Mouse (Mus musculus) kidney, embryonic 14.5 days (tissue): ENCODE data around the gene 2310039H08Rik. TPM values are rescaled to one million over a fixed set of nuclear protein-coding genes. Genes with fewer than 3 reads are reported as not detected.

Source experiments
- ATAC-seq: fragments of 200-750 bp; cut with Nextera tagmentation; 2 replicates; pipeline ENCODE4 v1.8.0; 2017; ENCODE audit warnings: moderate number of reproducible peaks, mild to moderate bottlenecking, moderate TSS enrichment, moderate library complexity; ENCODE audit not compliant: low FRiP score, low TSS enrichment
- H3K27ac ChIP-seq: fragments of 300-500 bp; sonication (generic); 2 replicates; pipeline ENCODE4 v1.5.1; 2014; ENCODE audit warnings: low read depth, mild to moderate bottlenecking, low read length, moderate library complexity, mixed read lengths
- H3K27me3 ChIP-seq: fragments of 300-500 bp; sonication (generic); 2 replicates; pipeline ENCODE4 v1.6.1; 2014; ENCODE audit warnings: mild to moderate bottlenecking, low read length; ENCODE audit not compliant: control insufficient read depth, insufficient read depth
- H3K36me3 ChIP-seq: fragments of 300-500 bp; sonication (generic); 2 replicates; pipeline ENCODE4 v1.6.1; 2014; ENCODE audit warnings: low read length, mixed read lengths; ENCODE audit not compliant: control insufficient read depth, insufficient read depth
- H3K4me1 ChIP-seq: fragments of 300-500 bp; sonication (generic); 2 replicates; pipeline ENCODE4 v1.6.1; 2014; ENCODE audit warnings: low read length, mixed read lengths; ENCODE audit not compliant: control insufficient read depth, insufficient read depth
- H3K4me2 ChIP-seq: fragments of 300-500 bp; sonication (generic); replicated peaks from 2 replicates; pipeline ENCODE4 v1.6.1; 2014; ENCODE audit warnings: low read depth, mild to moderate bottlenecking, low read length
- H3K4me3 ChIP-seq: fragments of 300-500 bp; sonication (generic); 2 replicates; pipeline ENCODE4 v1.5.1; 2014; ENCODE audit warnings: mild to moderate bottlenecking, low read length
- H3K9ac ChIP-seq: fragments of 300-500 bp; sonication (generic); 2 replicates; pipeline ENCODE4 v1.6.1; 2014; ENCODE audit warnings: low read depth, mild to moderate bottlenecking, low read length, moderate library complexity
- H3K9me3 ChIP-seq: fragments of 300-500 bp; sonication (generic); 2 replicates; pipeline ENCODE4 v1.6.1; 2016; ENCODE audit warnings: low read length; ENCODE audit not compliant: control insufficient read depth
- WGBS: fragments of 180-500 bp; shearing (Covaris S2); extraction: QIAGEN DNeasy Blood & Tissue Kit; methylation state at CpG from one replicate; pipeline ENCODE4 v1.1.7; 2014; 5-methylcytosine and 5-hydroxymethylcytosine counted together
- polyA plus RNA-seq: library from polyadenylated mRNA; unstranded; fragments of >200 nt; fragmentation: Nextera tagmentation; extraction: Ambion mirVana; gene quantifications from 2 replicates; pipeline ENCODE4 v1.2.1, GENCODE M21; 2014

Gene 2310039H08Rik
- polyA plus RNA-seq, 1 experiment from 2014 or later = 73.6 TPM

DNA sequence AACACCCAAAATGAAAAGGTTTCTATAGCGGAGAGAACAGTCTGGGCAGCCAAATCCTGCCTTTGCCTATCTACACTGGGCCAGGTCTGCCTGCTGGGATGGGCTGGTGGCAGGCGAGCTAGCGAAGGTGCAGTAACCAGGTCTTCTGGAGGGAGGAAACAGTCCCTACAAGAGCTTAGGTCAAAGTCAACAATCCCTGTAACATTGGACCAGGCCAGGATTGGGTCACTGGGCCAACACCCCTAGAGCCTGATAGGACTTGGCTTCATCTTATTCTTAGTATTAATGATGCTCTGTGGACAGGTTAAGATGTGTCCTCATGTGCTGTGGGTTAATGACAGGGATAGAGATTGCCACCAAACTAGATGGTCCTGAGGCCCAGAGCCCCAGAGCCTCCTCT is 38.4 kb upstream of the 2310039H08Rik start:
- no peak for ATAC-seq
- peaks cover 6% of the 10 kb centered on the region for H3K27me3 ChIP-seq

DNA sequence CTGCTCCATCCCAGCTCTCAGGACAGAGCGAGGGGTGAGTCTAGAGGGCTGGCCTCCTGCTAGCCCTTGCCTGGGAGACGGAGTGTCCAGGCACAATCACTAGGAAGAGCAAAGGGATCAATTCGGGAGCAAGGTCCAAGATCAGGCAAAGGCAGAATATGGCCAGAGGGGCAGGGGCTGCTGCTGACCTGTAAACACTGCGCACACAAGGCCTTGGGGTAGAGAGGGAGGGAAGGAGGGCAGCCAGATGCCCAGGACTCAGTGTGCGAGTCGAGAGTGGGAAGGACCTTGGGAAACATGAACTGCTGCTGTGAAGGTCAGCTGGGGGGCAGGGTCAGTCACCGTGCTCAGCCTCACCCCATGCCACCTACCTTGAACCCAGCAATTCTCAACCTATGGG is 37.1 kb upstream of the 2310039H08Rik start:
- WGBS = 85% methylated on average over 7 of the region's 7 CpGs
- Histone ChIP-seq H3K9me3 (no peaks in the 10 kb centered on the region), H3K4me2 (no peak overlapping the region), H3K36me3 (peaks cover 16% of the 10 kb centered on the region), H3K4me3 (no peak overlapping the region), H3K4me1 (no peaks in the 10 kb centered on the region), H3K9ac (no peak overlapping the region), H3K27me3 (no peaks in the 10 kb centered on the region), H3K27ac (no peak overlapping the region)
- no peak for ATAC-seq

More for the DNA sequence above, 38.4 kb upstream of the 2310039H08Rik start:
- no peak overlapping the region for H3K4me2 ChIP-seq
- H3K36me3 ChIP-seq = peaks cover 16% of the 10 kb centered on the region
- WGBS = 93% methylated on average over 3 of the region's 3 CpGs
- H3K9me3 ChIP-seq = no peaks in the 10 kb centered on the region
- no peak overlapping the region for H3K9ac ChIP-seq
- H3K4me3 ChIP-seq = no peak overlapping the region
- H3K27ac ChIP-seq = no peak overlapping the region
- no peaks in the 10 kb centered on the region for H3K4me1 ChIP-seq

DNA sequence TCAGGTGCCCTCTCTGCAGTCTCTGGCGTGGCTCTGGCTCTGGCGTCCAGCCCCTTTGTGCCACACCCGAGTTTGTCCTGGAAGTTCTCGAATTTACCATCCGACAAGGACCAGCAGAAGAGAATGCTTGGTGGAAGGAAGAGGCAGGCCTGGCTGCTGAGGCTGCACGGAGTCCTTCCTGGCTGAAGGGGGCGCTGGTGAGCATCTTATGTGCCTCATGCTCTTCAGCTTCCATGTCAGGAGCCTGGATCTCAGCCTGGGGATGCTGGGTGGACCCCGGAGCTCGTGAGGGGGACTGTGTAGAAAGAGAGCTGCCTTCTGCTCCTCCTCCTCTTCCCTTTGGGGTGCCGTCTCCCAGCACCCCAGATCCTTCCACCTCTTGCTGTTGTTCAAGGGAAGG is 36.3 kb upstream of the 2310039H08Rik start:
- Histone ChIP-seq H3K4me1 (no peaks in the 10 kb centered on the region), H3K36me3 (peaks cover 16% of the 10 kb centered on the region), H3K27ac (no peak overlapping the region), H3K4me2 (no peak overlapping the region), H3K4me3 (no peak overlapping the region), H3K9ac (no peak overlapping the region), H3K9me3 (no peaks in the 10 kb centered on the region), H3K27me3 (no peaks in the 10 kb centered on the region)
- peak; percentile 12; the same call in 1 of the 2 replicates for ATAC-seq
- WGBS = 68% methylated on average over 10 of the region's 10 CpGs

DNA sequence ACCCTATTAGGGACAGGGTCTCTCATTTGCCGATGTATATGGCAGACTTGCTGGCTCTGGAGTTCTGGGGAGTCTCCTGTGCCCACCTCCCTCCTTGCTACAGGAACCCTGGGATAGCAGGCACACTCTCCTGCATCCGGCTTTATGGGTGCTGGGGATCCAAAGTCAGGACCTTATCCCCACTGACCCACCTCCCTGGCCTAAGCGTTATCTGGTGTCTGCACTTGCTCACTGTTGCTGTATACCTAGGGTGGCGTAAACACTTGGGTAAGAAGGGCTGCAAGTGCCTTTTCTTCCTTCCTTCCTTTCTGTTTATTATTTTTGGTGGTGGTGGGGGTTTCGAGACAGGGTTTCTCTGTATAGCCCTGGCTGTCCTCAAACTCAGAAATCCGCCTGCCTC is 31.1 kb upstream of the 2310039H08Rik start:
- Histone ChIP-seq H3K9me3 (no peaks in the 10 kb centered on the region), H3K27ac (no peak overlapping the region), H3K4me2 (no peak overlapping the region), H3K4me3 (no peak overlapping the region), H3K9ac (no peak overlapping the region), H3K36me3 (peaks cover 34% of the 10 kb centered on the region), H3K4me1 (no peaks in the 10 kb centered on the region), H3K27me3 (no peaks in the 10 kb centered on the region)
- no peak for ATAC-seq
- WGBS = 92% methylated on average over 6 of the region's 6 CpGs

DNA sequence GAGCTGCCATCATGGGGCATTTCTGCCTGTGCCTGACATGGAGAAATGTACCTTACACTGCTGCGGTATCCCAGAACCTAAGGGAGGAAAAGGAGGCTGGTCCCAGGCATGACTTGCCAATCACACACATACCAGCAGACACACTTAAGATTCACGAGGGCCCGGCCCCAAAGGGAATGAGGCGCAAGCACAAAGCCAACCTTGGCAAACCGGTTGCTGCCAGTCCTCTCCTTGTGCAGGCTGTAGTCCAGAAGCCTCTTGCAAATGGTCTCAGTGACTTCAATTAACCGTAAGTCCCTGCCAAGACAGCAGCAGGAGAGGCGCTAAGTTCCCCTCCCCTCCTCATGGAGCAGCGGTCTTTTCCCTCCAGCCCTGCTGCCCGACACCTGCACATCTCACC is 29.4 kb upstream of the 2310039H08Rik start:
- no peak for ATAC-seq
- Histone ChIP-seq H3K4me2 (no peak overlapping the region), H3K27me3 (no peaks in the 10 kb centered on the region), H3K36me3 (peaks cover 37% of the 10 kb centered on the region), H3K4me3 (no peak overlapping the region), H3K9ac (no peak overlapping the region), H3K4me1 (no peaks in the 10 kb centered on the region), H3K9me3 (no peaks in the 10 kb centered on the region), H3K27ac (no peak overlapping the region)
- WGBS = 88% methylated on average over 9 of the region's 9 CpGs

DNA sequence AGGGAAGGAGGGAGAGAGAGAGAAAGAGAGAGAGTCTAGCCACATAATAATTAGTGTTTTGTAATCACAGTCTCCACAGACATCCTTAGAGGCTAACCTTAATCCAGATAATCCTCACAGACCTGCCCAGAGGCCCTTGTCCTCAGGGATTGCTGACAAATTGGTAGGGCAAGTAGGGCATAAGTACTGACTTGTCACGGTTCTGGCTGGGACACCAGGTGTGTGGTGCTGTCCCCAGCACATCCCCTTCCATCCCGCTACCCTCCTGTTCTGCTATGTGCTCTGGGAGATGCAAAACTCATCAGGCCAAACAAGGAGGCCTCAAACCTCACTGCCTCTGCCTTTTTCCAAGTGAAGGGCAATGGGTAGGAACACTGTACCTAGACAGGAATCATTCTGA is 26.9 kb upstream of the 2310039H08Rik start:
- H3K36me3 ChIP-seq = peaks cover 37% of the 10 kb centered on the region
- WGBS = 90% methylated on average over 2 of the region's 2 CpGs

DNA sequence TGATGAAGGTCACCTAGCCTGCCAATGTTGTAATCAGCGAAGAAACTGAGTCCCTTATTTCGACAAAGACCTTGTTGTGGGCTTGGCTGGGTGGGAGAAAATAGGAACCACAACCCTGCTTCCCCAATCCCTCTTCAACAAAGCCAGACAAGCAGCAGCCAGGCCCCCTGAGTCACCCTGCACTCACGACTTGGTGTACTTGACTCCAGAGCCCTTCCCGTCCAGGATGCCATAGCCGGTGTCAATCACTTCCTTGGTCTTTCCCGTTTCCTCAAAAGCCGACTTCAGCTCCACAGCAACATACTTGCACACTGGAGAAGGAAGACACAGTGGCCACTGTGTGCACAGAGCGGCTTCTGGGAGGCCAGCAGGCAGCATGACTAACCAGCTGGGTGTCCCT is 25.2 kb upstream of the 2310039H08Rik start:
- no peaks in the 10 kb centered on the region for H3K9me3 ChIP-seq
- H3K9ac ChIP-seq = no peak overlapping the region
- peaks cover 7% of the 10 kb centered on the region; the same call in 1 of the 2 replicates for H3K4me1 ChIP-seq
- H3K4me3 ChIP-seq = no peak overlapping the region
- H3K27me3 ChIP-seq = no peaks in the 10 kb centered on the region
- no peak for ATAC-seq
- peaks cover 37% of the 10 kb centered on the region for H3K36me3 ChIP-seq
- no peak overlapping the region for H3K4me2 ChIP-seq
- H3K27ac ChIP-seq = no peak overlapping the region
- WGBS = 83% methylated on average over 8 of the region's 8 CpGs

More for the DNA sequence above, 26.9 kb upstream of the 2310039H08Rik start:
- Histone ChIP-seq H3K9me3 (no peaks in the 10 kb centered on the region), H3K4me2 (no peak overlapping the region), H3K4me3 (no peak overlapping the region), H3K27ac (no peak overlapping the region), H3K27me3 (no peaks in the 10 kb centered on the region), H3K9ac (no peak overlapping the region), H3K4me1 (no peaks in the 10 kb centered on the region)
- no peak for ATAC-seq

DNA sequence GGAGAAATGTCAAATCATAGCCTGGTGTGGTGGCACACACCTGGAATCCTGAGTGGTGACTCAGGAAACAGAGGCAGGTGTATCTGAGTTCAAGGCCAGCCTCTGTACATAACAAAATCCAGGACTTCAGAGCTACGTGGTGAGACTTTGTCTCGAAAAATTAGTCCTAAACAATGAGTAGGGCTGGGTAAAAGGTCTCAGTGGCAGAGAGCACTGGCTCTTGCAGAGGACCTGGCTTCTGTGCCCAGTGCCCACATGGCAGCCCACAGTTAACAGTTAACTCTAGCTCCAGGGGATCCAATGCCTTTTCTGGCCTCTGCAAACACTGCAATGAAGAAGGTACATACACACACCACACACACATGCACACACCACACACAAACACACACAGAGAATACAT is 24.6 kb upstream of the 2310039H08Rik start:
- H3K9me3 ChIP-seq = no peaks in the 10 kb centered on the region
- no peak overlapping the region for H3K4me2 ChIP-seq
- 95% methylated on average over 2 of the region's 2 CpGs for WGBS
- no peak overlapping the region for H3K9ac ChIP-seq
- H3K4me1 ChIP-seq = peaks cover 7% of the 10 kb centered on the region; the same call in 1 of the 2 replicates
- peaks cover 31% of the 10 kb centered on the region for H3K36me3 ChIP-seq
- no peak for ATAC-seq
- no peak overlapping the region for H3K4me3 ChIP-seq
- H3K27ac ChIP-seq = no peak overlapping the region
- no peaks in the 10 kb centered on the region for H3K27me3 ChIP-seq

DNA sequence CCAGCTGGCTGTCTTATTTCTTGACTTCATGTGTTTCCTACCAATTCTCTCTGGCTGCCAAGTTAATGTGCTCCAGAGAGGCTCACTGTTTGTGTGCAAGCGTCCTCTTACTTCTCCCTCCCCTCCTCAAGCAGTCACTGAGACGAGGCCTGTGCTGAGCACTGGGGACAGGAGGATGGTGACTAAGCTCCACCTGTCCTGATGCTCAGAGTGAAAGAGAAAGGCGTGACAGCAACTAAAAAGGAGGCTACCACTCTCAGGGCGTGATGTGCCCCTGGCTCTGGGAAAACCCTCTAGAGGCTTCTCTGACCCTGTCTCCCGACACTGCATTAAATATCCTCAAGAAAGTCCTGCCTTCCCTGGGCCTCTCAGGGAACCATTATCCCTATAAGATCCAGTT is 23.2 kb upstream of the 2310039H08Rik start:
- H3K27me3 ChIP-seq = no peaks in the 10 kb centered on the region
- peaks cover 7% of the 10 kb centered on the region; the same call in 1 of the 2 replicates for H3K4me1 ChIP-seq
- H3K4me3 ChIP-seq = no peak overlapping the region
- H3K4me2 ChIP-seq = no peak overlapping the region
- H3K27ac ChIP-seq = no peak overlapping the region
- H3K9ac ChIP-seq = no peak overlapping the region
- 93% methylated on average over 5 of the region's 5 CpGs for WGBS
- no peaks in the 10 kb centered on the region for H3K9me3 ChIP-seq
- no peak for ATAC-seq
- H3K36me3 ChIP-seq = peaks cover 18% of the 10 kb centered on the region
